Mouse (Mus musculus): Measurements from ENCODE around the gene Ftcd. TPM values are rescaled to one million over a fixed set of nuclear protein-coding genes. Genes with fewer than 3 reads are reported as not detected.

Ftcd gene
- total RNA-seq (2021): not detected

DNA sequence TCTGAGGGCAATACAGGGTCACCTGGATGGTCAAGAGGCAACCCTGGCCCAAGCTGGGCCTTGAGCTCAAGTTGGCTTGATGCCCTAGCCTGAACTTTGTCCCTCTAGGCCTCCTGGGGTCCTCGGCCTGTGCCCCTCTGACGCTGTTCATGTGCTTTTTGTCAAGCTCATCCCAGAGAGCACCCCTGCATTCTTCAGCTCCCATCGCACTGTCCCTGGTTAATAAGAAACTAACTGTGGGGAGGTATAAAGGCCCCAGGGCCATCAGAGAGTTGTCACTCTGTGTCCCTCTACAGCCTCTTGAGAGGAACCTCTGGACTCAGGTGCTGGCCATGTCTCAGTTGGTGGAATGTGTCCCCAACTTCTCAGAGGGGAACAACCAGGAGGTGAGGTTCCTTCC is at the start of gene Ftcd:
Gene Ftcd (plus strand): TSS at position 275 of the 400 bp plus-strand sequence.
- intact Hi-C loops (cut with DNase I): no loop called here
- DNase-seq (ENCODE audit: low spot score): no peak

GRCm38 (mm10) chr10:76530922-76531321 is 44.5 kb upstream of the Ftcd start:
- DNase-seq (ENCODE audit: low spot score): no peak
- intact Hi-C loops (cut with DNase I): no loop called here

- DNase-seq (ENCODE audit: low spot score): peak; percentile 88
- intact Hi-C loops (cut with DNase I): no loop called here
These were observed 44.1 kb upstream of the Ftcd start, which contains the start of gene Lss for GRCm38 (mm10) chr10:76531375-76531774. TSS of gene Lss (plus strand) at chr10:76531588.

DNA sequence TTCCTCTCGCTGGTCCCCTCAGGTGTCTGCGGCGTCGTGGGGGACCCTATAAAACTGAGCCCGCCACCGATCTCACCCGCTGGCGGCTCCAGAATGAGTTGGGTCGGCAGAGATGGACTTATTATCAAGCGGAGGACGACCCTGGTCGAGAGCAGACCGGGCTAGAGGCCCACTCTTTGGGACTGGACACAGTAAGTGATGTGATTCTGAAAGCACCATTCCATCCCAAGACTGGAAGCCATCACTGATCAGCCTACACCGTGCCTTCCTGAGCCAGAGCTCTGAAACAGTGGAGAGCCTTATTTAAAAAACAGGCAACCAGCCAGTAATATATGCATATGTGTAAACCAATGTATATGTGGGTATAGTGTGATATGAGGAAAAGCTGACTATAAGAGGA is 43.6 kb upstream of the Ftcd start:
- DNase-seq (ENCODE audit: low spot score): no peak
- intact Hi-C loops (cut with DNase I): no loop called here

GRCm38 (mm10) chr10:76535526-76535925 is 39.9 kb upstream of the Ftcd start:
- intact Hi-C loops (cut with DNase I): no loop called here
- no peak for DNase-seq (ENCODE audit: low spot score)

DNA sequence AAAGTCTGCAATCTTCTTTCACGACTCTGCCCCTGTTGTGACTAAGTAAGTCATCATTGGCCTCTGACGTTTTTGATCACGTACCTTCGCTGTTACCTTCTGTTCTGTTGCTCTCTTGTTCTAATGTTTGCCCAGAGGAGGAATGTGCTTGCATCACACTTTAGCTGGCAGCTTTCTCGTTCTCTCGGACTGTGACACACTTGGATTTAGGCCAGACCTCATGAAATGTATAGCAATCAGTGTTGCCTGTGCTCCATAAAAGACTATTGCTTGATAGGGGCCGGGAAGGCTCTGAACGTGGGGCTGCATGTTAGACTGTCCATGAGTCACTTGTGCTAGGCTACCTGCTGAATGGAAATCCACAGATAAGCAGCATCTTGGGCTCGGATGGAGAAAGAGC is 37.8 kb upstream of the Ftcd start:
- no peak for DNase-seq (ENCODE audit: low spot score)
- intact Hi-C loops (cut with DNase I): no loop called here

- no peak for DNase-seq (ENCODE audit: low spot score)
- intact Hi-C loops (cut with DNase I): no loop called here
These were observed 33.9 kb upstream of the Ftcd start for GRCm38 (mm10) chr10:76541336-76542085.

- intact Hi-C loops (cut with DNase I): no loop called here
- no peak for DNase-seq (ENCODE audit: low spot score)
These were observed 32.6 kb upstream of the Ftcd start for GRCm38 (mm10) chr10:76542636-76543375.

DNA sequence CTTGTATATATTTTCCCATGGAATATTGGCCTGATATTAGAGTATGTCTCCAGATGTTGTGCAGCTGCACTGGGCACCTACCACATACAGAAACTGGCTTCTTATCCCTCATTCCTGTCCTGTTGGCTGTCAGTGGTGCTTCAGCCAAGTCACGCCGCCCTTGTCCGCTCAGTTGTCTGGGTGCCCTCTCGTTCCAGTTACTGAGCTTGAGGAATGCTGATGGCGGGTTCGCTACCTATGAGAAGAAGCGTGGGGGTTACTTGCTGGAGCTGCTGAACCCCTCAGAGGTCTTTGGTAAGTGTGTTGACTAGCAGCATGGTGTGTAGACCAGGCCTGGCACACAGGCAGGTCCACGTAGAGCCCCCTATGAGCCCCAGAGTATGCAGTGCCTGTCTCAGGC is 28.9 kb upstream of the Ftcd start:
- intact Hi-C loops (cut with DNase I): no loop called here
- no peak for DNase-seq (ENCODE audit: low spot score)

GRCm38 (mm10) chr10:76548218-76548617 is 27.2 kb upstream of the Ftcd start:
- intact Hi-C loops (cut with DNase I): no loop called here
- DNase-seq (ENCODE audit: low spot score): no peak

- no peak for DNase-seq (ENCODE audit: low spot score)
- intact Hi-C loops (cut with DNase I): loop anchor here (1.0 kb wide), 1 partner anchor 185 kb away; no protein-coding TSS in a partner anchor
These were observed 25.0 kb upstream of the Ftcd start for GRCm38 (mm10) chr10:76550458-76550857.

DNA sequence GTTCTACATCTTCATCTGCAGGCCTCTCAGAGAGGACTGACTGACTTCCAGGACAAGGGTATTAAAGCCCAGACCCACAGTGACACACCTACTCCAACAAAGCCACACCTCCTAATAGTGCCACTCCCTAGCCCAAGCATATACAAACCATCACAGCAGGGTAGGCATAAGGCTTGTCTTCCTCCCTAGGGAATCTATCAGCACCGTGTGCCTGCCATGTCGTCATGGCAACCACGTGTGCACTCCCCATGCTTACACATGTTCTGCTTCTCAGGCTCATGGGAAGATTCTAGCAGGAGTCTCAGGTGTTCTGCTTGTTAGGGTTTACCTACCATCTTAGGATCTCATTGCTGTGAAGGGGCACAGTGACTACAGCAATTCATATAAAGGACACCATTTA is 23.9 kb upstream of the Ftcd start:
- intact Hi-C loops (cut with DNase I): no loop called here

DNA sequence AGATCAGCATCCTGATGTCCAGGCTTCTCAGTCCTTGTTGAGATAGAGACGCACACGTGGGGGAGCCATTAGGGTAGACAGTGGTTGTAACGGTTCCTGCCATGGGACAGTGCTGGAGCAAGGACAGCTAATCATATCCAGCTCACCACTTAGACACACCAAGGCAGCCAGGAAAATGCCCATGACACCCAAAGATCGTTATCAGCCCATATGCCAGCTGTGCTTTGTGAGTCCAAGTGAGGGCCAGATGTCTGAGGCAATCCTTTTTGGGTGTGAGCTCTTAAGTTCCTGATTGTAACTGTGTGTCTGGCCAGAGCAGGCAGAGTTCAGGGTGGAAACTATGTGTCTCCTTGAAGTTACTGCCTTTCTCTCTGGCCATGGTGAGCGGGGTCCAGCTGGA is 21.4 kb upstream of the Ftcd start:
- intact Hi-C loops (cut with DNase I): no loop called here
- no peak for DNase-seq (ENCODE audit: low spot score)

More for the DNA sequence above, 23.9 kb upstream of the Ftcd start:
- DNase-seq (ENCODE audit: low spot score): no peak

- intact Hi-C loops (cut with DNase I): no loop called here
- DNase-seq (ENCODE audit: low spot score): no peak
These were observed 13.5 kb upstream of the Ftcd start, which contains the start of gene Spatc1l for GRCm38 (mm10) chr10:76561972-76562371. TSS of gene Spatc1l (plus strand) at chr10:76562272.

DNA sequence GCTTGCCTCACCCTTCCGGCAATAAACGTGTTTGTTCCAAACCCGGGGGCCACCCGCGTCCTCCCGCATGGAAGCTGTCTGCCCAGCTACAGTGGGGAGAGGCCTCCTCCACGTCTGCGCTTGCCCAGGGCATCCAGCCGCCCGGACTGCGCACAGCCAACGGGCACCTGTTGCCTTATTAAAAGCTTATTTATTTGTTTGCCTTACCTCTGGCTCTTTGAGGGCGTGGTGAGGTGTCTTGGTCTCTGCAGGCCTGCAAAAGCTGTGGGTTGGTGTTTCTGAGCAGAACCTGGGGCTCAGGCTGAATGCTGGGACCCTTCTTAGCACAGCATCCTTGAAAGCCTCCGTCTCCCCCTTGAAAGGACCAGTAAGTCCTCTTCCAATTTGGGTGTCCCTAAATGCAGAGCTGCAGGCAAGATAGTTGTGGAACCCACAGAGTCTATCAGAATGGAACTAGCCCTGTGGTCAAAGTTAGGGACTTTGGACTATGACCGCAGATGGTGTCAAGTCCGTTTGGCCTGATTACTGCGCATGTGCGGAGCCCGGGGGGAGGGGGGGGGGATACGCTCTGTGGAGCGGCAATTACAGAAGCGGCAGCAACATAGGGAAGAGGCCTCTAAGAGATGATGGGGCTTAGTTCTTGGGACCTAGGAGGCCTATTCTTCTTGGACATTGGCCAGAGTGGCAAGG is 5.3 kb upstream of the Ftcd start:
- intact Hi-C loops (cut with DNase I): no loop called here

GRCm38 (mm10) chr10:76571070-76571469 is 4.4 kb upstream of the Ftcd start:
- DNase-seq (ENCODE audit: low spot score): no peak
- intact Hi-C loops (cut with DNase I): no loop called here

More for the DNA sequence above, 5.3 kb upstream of the Ftcd start:
- no peak for DNase-seq (ENCODE audit: low spot score)

- intact Hi-C loops (cut with DNase I): no loop called here
- DNase-seq (ENCODE audit: low spot score): no peak
These were observed 3.3 kb upstream of the Ftcd start for GRCm38 (mm10) chr10:76572151-76572550.

GRCm38 (mm10) chr10:76576920-76577319 is 1.5 kb downstream of the Ftcd start:
- intact Hi-C loops (cut with DNase I): no loop called here
- no peak for DNase-seq (ENCODE audit: low spot score)

GRCm38 (mm10) chr10:76584138-76584537 is 8.7 kb downstream of the Ftcd start:
- DNase-seq (ENCODE audit: low spot score): no peak
- intact Hi-C loops (cut with DNase I): no loop called here

DNA sequence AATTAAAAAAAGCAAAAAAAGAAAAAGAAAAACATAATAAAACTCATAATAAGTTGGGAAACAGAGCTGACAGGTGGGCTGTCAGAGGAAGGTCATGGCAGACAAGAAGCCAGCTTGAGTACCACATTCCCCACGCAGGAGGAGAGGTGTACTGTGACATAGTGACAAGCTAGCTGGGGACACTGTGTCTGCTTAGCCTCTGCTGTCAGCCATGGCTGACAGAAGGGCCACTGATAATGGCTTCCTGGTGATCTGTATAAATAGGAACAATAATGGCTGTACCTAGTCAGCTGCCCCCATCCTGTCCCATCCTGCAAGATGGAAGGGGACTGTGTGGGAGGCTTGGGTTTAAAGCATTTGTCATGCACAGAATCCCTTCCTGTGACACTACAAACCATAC is 10.7 kb downstream of the Ftcd start:
- DNase-seq (ENCODE audit: low spot score): no peak
- intact Hi-C loops (cut with DNase I): no loop called here

DNA sequence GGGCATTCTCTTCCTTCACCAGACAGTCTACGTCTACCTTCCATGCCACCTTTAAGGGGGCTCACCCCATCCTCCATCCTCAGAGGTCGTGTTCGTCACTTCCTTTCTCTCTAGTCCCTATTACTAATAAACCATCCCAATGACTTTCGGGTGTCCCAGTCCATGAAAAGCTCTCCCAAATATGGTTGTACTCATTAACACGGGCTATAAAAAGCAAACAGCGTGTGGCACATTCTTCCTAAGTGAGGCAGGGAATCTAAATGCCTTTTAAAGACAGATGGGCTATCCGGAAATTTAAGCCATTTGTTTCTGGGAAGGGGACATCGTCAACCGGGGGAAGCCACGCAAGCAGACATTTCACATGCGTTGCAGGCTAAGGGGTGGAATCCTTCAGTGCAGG is 14.7 kb downstream of the Ftcd start:
- DNase-seq (ENCODE audit: low spot score): no peak
- intact Hi-C loops (cut with DNase I): no loop called here
